Mouse (Mus musculus) MEL (cell line): Measurements from ENCODE around the gene Gm6993.

Source experiments
- CTCF ChIP-seq, 3 experiments: IDR thresholded peaks in 2 of 3; conservative IDR thresholded peaks in 1 of 3; 2 replicates each; pipeline ENCODE4 v1.5.1; 2011 to 2012; ENCODE audit warnings: low read length in 3 of 3, low read depth in 2 of 3, mild to moderate bottlenecking in 2 of 3, improper control_type of control experiment in 1 of 3, inconsistent platforms in 1 of 3, mixed read lengths in 1 of 3, moderate library complexity in 1 of 3; ENCODE audit not compliant: control insufficient read depth in 1 of 3, insufficient read depth in 1 of 3, poor library complexity in 1 of 3, severe bottlenecking in 1 of 3
- MYC ChIP-seq: IDR thresholded peaks from 2 replicates; pipeline ENCODE4 v1.6.1; 2011; ENCODE audit warnings: low read depth, mild to moderate bottlenecking, low read length, improper control_type of control experiment, moderate library complexity
- NRF1 ChIP-seq: IDR thresholded peaks from 2 replicates; pipeline ENCODE4 v1.6.1; 2014; ENCODE audit warnings: low read depth, mild to moderate bottlenecking, inconsistent platforms, low read length, improper control_type of control experiment, moderate library complexity; ENCODE audit not compliant: poor library complexity, insufficient read depth, severe bottlenecking
- POLR2A ChIP-seq, 2 experiments: IDR thresholded peaks; 2 replicates each; pipeline ENCODE4 v1.6.1; 2011 to 2012; ENCODE audit warnings: low read length in 2 of 2, mild to moderate bottlenecking in 2 of 2, control low read depth in 1 of 2, improper control_type of control experiment in 1 of 2, low read depth in 1 of 2, moderate library complexity in 1 of 2; ENCODE audit not compliant: control insufficient read depth in 1 of 2, insufficient read depth in 1 of 2, poor library complexity in 1 of 2
- POLR2AphosphoS5 ChIP-seq: IDR thresholded peaks from 2 replicates; pipeline ENCODE4 v1.6.1; 2012; ENCODE audit warnings: low read depth, borderline replicate concordance, mild to moderate bottlenecking, inconsistent platforms, low read length, moderate library complexity, mixed read lengths
- SIN3A ChIP-seq: IDR thresholded peaks from 2 replicates; pipeline ENCODE4 v1.6.1; 2012; ENCODE audit warnings: low read length, improper control_type of control experiment, inconsistent platforms
- TCF12 ChIP-seq: IDR thresholded peaks from 2 replicates; pipeline ENCODE4 v1.6.1; 2014; ENCODE audit warnings: low read depth, mild to moderate bottlenecking, inconsistent platforms, low read length, improper control_type of control experiment, moderate library complexity

GRCm38 (mm10) chr12:31283131-31283530 lies 42.6 kb downstream of the Gm6993 start:
- no peak for TF ChIP-seq TCF12
- TF ChIP-seq CTCF (IDR thresholded peaks at IDR 0.05 in 2 of 3, conservative IDR thresholded peaks at IDR 0.05 in 1 of 3; ENCODE audit: control insufficient read depth in 1 of 3, insufficient read depth in 1 of 3, low read depth in 2 of 3, low read length in 3 of 3, poor library complexity in 1 of 3, severe bottlenecking in 1 of 3), result no peak
- TF ChIP-seq POLR2A (IDR thresholded peaks at IDR 0.05; ENCODE audit: control insufficient read depth in 1 of 2, insufficient read depth in 1 of 2, low read depth in 1 of 2, low read length in 2 of 2, poor library complexity in 1 of 2), result no peak
- no peak for TF ChIP-seq NRF1
- no peak for TF ChIP-seq POLR2AphosphoS5
- TF ChIP-seq MYC, result no peak
- TF ChIP-seq SIN3A, result no peak
